ENCODE assay signal across 27 mouse cellular contexts in the genomic region with DNA sequence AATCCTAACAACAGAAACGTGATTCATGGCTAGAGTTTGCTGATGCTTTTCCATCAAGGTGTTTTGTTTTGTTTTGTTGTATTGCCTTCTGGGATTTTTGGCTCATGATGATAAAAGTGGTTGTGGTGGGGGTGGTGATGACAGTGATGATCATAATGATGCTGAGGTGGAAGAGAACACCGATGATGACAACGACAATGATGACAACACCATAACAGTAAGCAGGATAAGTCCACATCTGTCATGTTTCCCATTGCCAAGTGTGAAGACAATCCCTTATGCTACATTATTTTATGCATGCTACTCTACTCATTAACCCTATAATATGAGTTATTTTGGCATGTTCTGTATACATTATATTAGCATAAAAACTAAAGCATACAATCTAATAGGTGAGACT.
"Had no signal": no experiment of that assay in that cellular context is flagged by ENCODE, and none has a peak within 500 bp of the region (broad histone marks: within the 10 kb centered on the region; RNA-seq: fewer than 3 reads in every experiment).

No protein-coding gene starts in this region.

- H3K9me3 ChIP-seq: embryonic facial prominence, embryonic 10.5 days; embryonic facial prominence, embryonic 12.5 days; embryonic facial prominence, embryonic 13.5 days; embryonic facial prominence, embryonic 15.5 days; forebrain, embryonic 12.5 days; heart, embryonic 10.5 days; heart, embryonic 12.5 days; heart, embryonic 13.5 days had no signal

- H3K9ac ChIP-seq: embryonic facial prominence, embryonic 12.5 days; embryonic facial prominence, embryonic 13.5 days; embryonic facial prominence, embryonic 15.5 days; forebrain, embryonic 12.5 days; forebrain, postnatal 0 days; heart, embryonic 12.5 days; heart, embryonic 13.5 days had no signal

- H3K4me2 ChIP-seq: embryonic facial prominence, embryonic 12.5 days; embryonic facial prominence, embryonic 13.5 days; embryonic facial prominence, embryonic 15.5 days; forebrain, embryonic 12.5 days; heart, embryonic 11.5 days; heart, embryonic 12.5 days; heart, embryonic 13.5 days had no signal

- H3K27me3 ChIP-seq: embryonic facial prominence, embryonic 12.5 days; embryonic facial prominence, embryonic 13.5 days; embryonic facial prominence, embryonic 15.5 days; forebrain, embryonic 12.5 days; heart, embryonic 12.5 days; heart, embryonic 13.5 days had no signal

- DNase-seq: cerebellum, adult 8-10 months; cerebellum, adult 9-10 months; cerebellum, adult 9-11 months; cerebellum, postnatal 10 days; cerebellum, postnatal 14 days; cerebellum, postnatal 25 days; cerebellum, postnatal 36 days; embryo, embryonic 11 days; forebrain, postnatal 0 days; gastrocnemius, adult 2 months; gastrocnemius, postnatal 10 days; gastrocnemius, postnatal 14 days; gastrocnemius, postnatal 25 days; gastrocnemius, postnatal 36 days; heart, adult 11 months; heart, adult 18-20 months; heart, adult 2 months had no signal

- H3K27ac ChIP-seq: embryonic facial prominence, embryonic 10.5 days; embryonic facial prominence, embryonic 12.5 days; embryonic facial prominence, embryonic 13.5 days; embryonic facial prominence, embryonic 15.5 days; forebrain, embryonic 12.5 days; gastrocnemius, adult 2 months; heart, adult 2 months; heart, embryonic 10.5 days; heart, embryonic 13.5 days had no signal

- ATAC-seq: forebrain, postnatal 0 days had no signal

- H3K4me3 ChIP-seq: embryonic facial prominence, embryonic 10.5 days; embryonic facial prominence, embryonic 12.5 days; embryonic facial prominence, embryonic 13.5 days; embryonic facial prominence, embryonic 15.5 days; erythroblast, embryonic 14.5 days; forebrain, embryonic 12.5 days; gastrocnemius, adult 2 months; heart, adult 2 months; heart, embryonic 10.5 days; heart, embryonic 12.5 days; heart, embryonic 13.5 days had no signal

- H3K4me1 ChIP-seq: embryonic facial prominence, embryonic 10.5 days; embryonic facial prominence, embryonic 12.5 days; embryonic facial prominence, embryonic 13.5 days; embryonic facial prominence, embryonic 15.5 days; forebrain, embryonic 12.5 days; heart, embryonic 10.5 days; heart, embryonic 12.5 days; heart, embryonic 13.5 days had no signal

- H3K36me3 ChIP-seq: embryonic facial prominence, embryonic 10.5 days; embryonic facial prominence, embryonic 12.5 days; embryonic facial prominence, embryonic 13.5 days; embryonic facial prominence, embryonic 15.5 days; forebrain, embryonic 12.5 days; heart, embryonic 10.5 days; heart, embryonic 12.5 days; heart, embryonic 13.5 days had no signal
